Mouse (Mus musculus) C2C12 (cell line): ENCODE measurements around the gene Banf2. TPM values are rescaled to one million over a fixed set of nuclear protein-coding genes. Genes with fewer than 3 reads are reported as not detected.

ENCODE experiments used
- H3K27me3 ChIP-seq: one replicate; pipeline ENCODE4 v1.6.1; 2011; ENCODE audit not compliant: control insufficient read depth, insufficient read depth, insufficient read length
- H3K36me3 ChIP-seq: one replicate; pipeline ENCODE4 v1.6.1; 2011; ENCODE audit not compliant: control insufficient read depth, insufficient read depth
- H3K4me3 ChIP-seq: one replicate; pipeline ENCODE4 v1.5.1; 2011; ENCODE audit warnings: mild to moderate bottlenecking, control low read depth; ENCODE audit not compliant: poor library complexity, insufficient read depth, severe bottlenecking
- H3K79me2 ChIP-seq: one replicate; pipeline ENCODE4 v1.6.1; 2011; ENCODE audit not compliant: control insufficient read depth, insufficient read depth
- H3K79me3 ChIP-seq: one replicate; pipeline ENCODE4 v1.6.1; 2011; ENCODE audit warnings: low read depth, control low read depth
- H3ac ChIP-seq: one replicate; pipeline ENCODE3; 2011; ENCODE audit warnings: low read depth; ENCODE audit not compliant: control insufficient read depth, insufficient read length
- CEBPB ChIP-seq: IDR thresholded peaks from one replicate; pipeline ENCODE4 v1.6.1; 2011; ENCODE audit warnings: low read depth, mild to moderate bottlenecking, control low read depth, moderate library complexity
- CTCF ChIP-seq: IDR thresholded peaks from one replicate; pipeline ENCODE4 v1.5.1; 2011; ENCODE audit not compliant: control insufficient read depth, insufficient read depth, insufficient read length
- FOSL1 ChIP-seq: IDR thresholded peaks from one replicate; pipeline ENCODE4 v1.8.0; 2011; ENCODE audit warnings: mild to moderate bottlenecking, low read length; ENCODE audit not compliant: poor library complexity, insufficient read depth, severe bottlenecking
- MAX ChIP-seq: IDR thresholded peaks from one replicate; pipeline ENCODE4 v1.6.1; 2011; ENCODE audit warnings: mild to moderate bottlenecking, control low read depth
- MYOD1 ChIP-seq: IDR thresholded peaks from one replicate; pipeline ENCODE4 v1.6.1; 2011; ENCODE audit warnings: low read depth; ENCODE audit not compliant: control insufficient read depth, insufficient read length
- MYOG ChIP-seq: IDR thresholded peaks from one replicate; pipeline ENCODE4 v1.6.1; 2011; ENCODE audit not compliant: control insufficient read depth, insufficient read length; ENCODE audit errors: extremely low read depth
- USF1 ChIP-seq: IDR thresholded peaks from one replicate; pipeline ENCODE4 v1.6.1; 2011; ENCODE audit warnings: low read depth, mild to moderate bottlenecking, control low read depth, moderate library complexity
- polyA plus RNA-seq: library from polyadenylated mRNA; unstranded; fragments of >200 nt; fragmentation: generic; extraction: Trizol; gene quantifications from one replicate; pipeline ENCODE4 v1.2.1, GENCODE M21; 2012; ENCODE audit warnings: missing spikeins

Banf2 gene
- polyA plus RNA-seq, 1 experiment = not detected

- no peaks in the 10 kb centered on the region for H3K79me3 ChIP-seq
- no peak for TF ChIP-seq MYOG
- peak; percentile 70 for TF ChIP-seq MYOD1
- no peaks in the 10 kb centered on the region for H3K27me3 ChIP-seq
These were observed 55.2 kb downstream of the Banf2 start for GRCm38 (mm10) chr2:144087899-144088584.

GRCm38 (mm10) chr2:144092767-144093166 is 59.9 kb downstream of the Banf2 start:
- H3K27me3 ChIP-seq = no peaks in the 10 kb centered on the region
- H3ac ChIP-seq = no peak overlapping the region

More at GRCm38 (mm10) chr2:144087899-144088584, 55.2 kb downstream of the Banf2 start:
- Histone ChIP-seq H3K79me2 (no peaks in the 10 kb centered on the region), H3K36me3 (no peaks in the 10 kb centered on the region), H3ac (no peak overlapping the region), H3K4me3 (no peak overlapping the region)

GRCm38 (mm10) chr2:144094721-144095120 is 61.9 kb downstream of the Banf2 start:
- TF ChIP-seq MYOG = no peak
- no peak for TF ChIP-seq MAX
- no peak for TF ChIP-seq MYOD1
- TF ChIP-seq CEBPB = no peak
- no peak for TF ChIP-seq USF1
- no peak for TF ChIP-seq FOSL1
- TF ChIP-seq CTCF = no peak
- Histone ChIP-seq H3K4me3 (no peak overlapping the region), H3K27me3 (no peaks in the 10 kb centered on the region), H3K36me3 (no peaks in the 10 kb centered on the region), H3K79me2 (no peaks in the 10 kb centered on the region), H3ac (no peak overlapping the region), H3K79me3 (no peaks in the 10 kb centered on the region)

More at GRCm38 (mm10) chr2:144092767-144093166, 59.9 kb downstream of the Banf2 start:
- H3K79me2 ChIP-seq = no peaks in the 10 kb centered on the region
- H3K79me3 ChIP-seq = no peaks in the 10 kb centered on the region
- H3K4me3 ChIP-seq = no peak overlapping the region
- no peak for TF ChIP-seq USF1
- no peaks in the 10 kb centered on the region for H3K36me3 ChIP-seq

- Histone ChIP-seq H3K79me2 (no peaks in the 10 kb centered on the region), H3K36me3 (no peaks in the 10 kb centered on the region), H3ac (no peak overlapping the region), H3K27me3 (no peaks in the 10 kb centered on the region), H3K4me3 (no peak overlapping the region), H3K79me3 (no peaks in the 10 kb centered on the region)
- TF ChIP-seq CEBPB (no peak), MYOG (no peak), FOSL1 (no peak), MAX (no peak), USF1 (no peak), CTCF (no peak), MYOD1 (no peak)
These were observed 68.7 kb downstream of the Banf2 start for GRCm38 (mm10) chr2:144101463-144101961.

- TF ChIP-seq CTCF = no peak
- TF ChIP-seq CEBPB = no peak
- TF ChIP-seq MYOG = no peak
- TF ChIP-seq MYOD1 = no peak
- no peak for TF ChIP-seq USF1
- TF ChIP-seq FOSL1 = no peak
- TF ChIP-seq MAX = no peak
- no peaks in the 10 kb centered on the region for H3K79me3 ChIP-seq
- H3K27me3 ChIP-seq = no peaks in the 10 kb centered on the region
- no peaks in the 10 kb centered on the region for H3K36me3 ChIP-seq
- no peak overlapping the region for H3ac ChIP-seq
- no peak overlapping the region for H3K4me3 ChIP-seq
- H3K79me2 ChIP-seq = no peaks in the 10 kb centered on the region
These were observed 74.5 kb downstream of the Banf2 start for GRCm38 (mm10) chr2:144107374-144107773.

GRCm38 (mm10) chr2:144107810-144108209 is 75.0 kb downstream of the Banf2 start:
- H3K79me3 ChIP-seq = no peaks in the 10 kb centered on the region
- no peaks in the 10 kb centered on the region for H3K27me3 ChIP-seq
- no peak overlapping the region for H3ac ChIP-seq
- no peaks in the 10 kb centered on the region for H3K36me3 ChIP-seq
- H3K4me3 ChIP-seq = no peak overlapping the region
- no peak for TF ChIP-seq CEBPB
- no peak for TF ChIP-seq CTCF
- TF ChIP-seq MYOG = no peak
- TF ChIP-seq USF1 = no peak
- TF ChIP-seq FOSL1 = no peak
- no peak for TF ChIP-seq MYOD1
- H3K79me2 ChIP-seq = no peaks in the 10 kb centered on the region
